Mouse (Mus musculus) heart, postnatal 0 days (tissue): ENCODE data around the gene Tsga10ip. TPM values are rescaled to one million over a fixed set of nuclear protein-coding genes. Genes with fewer than 3 reads are reported as not detected.

Experiments
- ATAC-seq: fragments of 200-750 bp; cut with Nextera tagmentation; 2 replicates; pipeline ENCODE4 v1.8.0; 2017; ENCODE audit warnings: low read depth, moderate number of reproducible peaks, moderate library complexity; ENCODE audit not compliant: insufficient read depth
- DNase-seq: peaks from one replicate; pipeline ENCODE4 v3.0.0-alpha.2; 2016; ENCODE audit warnings: low spot score
- H3K27ac ChIP-seq: fragments of 300-500 bp; sonication (generic); 2 replicates; pipeline ENCODE4 v1.5.1; 2014; ENCODE audit warnings: low read depth, mild to moderate bottlenecking
- H3K27me3 ChIP-seq: fragments of 300-500 bp; sonication (generic); 2 replicates; pipeline ENCODE4 v1.6.1; 2014; ENCODE audit warnings: low read length, mixed read lengths; ENCODE audit not compliant: control insufficient read depth, insufficient read depth
- H3K36me3 ChIP-seq: fragments of 300-500 bp; sonication (generic); replicated peaks from 2 replicates; pipeline ENCODE4 v1.6.1; 2014; ENCODE audit warnings: low read length, mixed read lengths; ENCODE audit not compliant: control insufficient read depth, insufficient read depth
- H3K4me1 ChIP-seq: fragments of 300-500 bp; sonication (generic); 2 replicates; pipeline ENCODE4 v1.6.1; 2014; ENCODE audit warnings: antibody characterized with exemption; ENCODE audit not compliant: control insufficient read depth, insufficient read depth
- H3K4me2 ChIP-seq: fragments of 300-500 bp; sonication (generic); 2 replicates; pipeline ENCODE4 v1.6.1; 2014; ENCODE audit warnings: low read depth, mild to moderate bottlenecking, low read length, moderate library complexity
- H3K4me3 ChIP-seq: fragments of 300-500 bp; sonication (generic); 2 replicates; pipeline ENCODE4 v1.5.1; 2014; ENCODE audit warnings: low read depth, low read length
- H3K9ac ChIP-seq: fragments of 300-500 bp; sonication (generic); replicated peaks from 2 replicates; pipeline ENCODE4 v1.6.1; 2014; ENCODE audit warnings: low read depth, low read length, mixed read lengths
- H3K9me3 ChIP-seq: fragments of 300-500 bp; sonication (generic); replicated peaks from 2 replicates; pipeline ENCODE4 v1.6.1; 2016; ENCODE audit warnings: low read length; ENCODE audit not compliant: control insufficient read depth
- CTCF ChIP-seq: IDR thresholded peaks from 2 replicates; pipeline ENCODE4 v1.5.1; 2016; ENCODE audit warnings: antibody characterized with exemption, control low read depth, low read depth
- EP300 ChIP-seq: IDR thresholded peaks from 2 replicates; pipeline ENCODE4 v1.6.1; 2016; ENCODE audit warnings: antibody characterized with exemption, low read depth
- WGBS: fragments of 180-500 bp; shearing (Covaris S2); extraction: QIAGEN DNeasy Blood & Tissue Kit; methylation state at CpG from one replicate; pipeline ENCODE4 v1.1.7; 2014; 5-methylcytosine and 5-hydroxymethylcytosine counted together
- polyA plus RNA-seq: library from polyadenylated mRNA; unstranded; fragments of >200 nt; fragmentation: Nextera tagmentation; extraction: Ambion mirVana; gene quantifications from 2 replicates; pipeline ENCODE4 v1.2.1, GENCODE M21; 2015
- total RNA-seq: library from RNA; depleted of rRNA; stranded (reverse); fragments of >200 nt; gene quantifications from 2 replicates; pipeline ENCODE4 v1.2.3, GENCODE M21; 2014; ENCODE audit warnings: low replicate concordance; rRNA removed

Tsga10ip gene
- total RNA-seq (0.31 and 3.5 TPM in 2 replicates), polyA plus RNA-seq (2.5 and 3.5 TPM in 2 replicates)

DNA sequence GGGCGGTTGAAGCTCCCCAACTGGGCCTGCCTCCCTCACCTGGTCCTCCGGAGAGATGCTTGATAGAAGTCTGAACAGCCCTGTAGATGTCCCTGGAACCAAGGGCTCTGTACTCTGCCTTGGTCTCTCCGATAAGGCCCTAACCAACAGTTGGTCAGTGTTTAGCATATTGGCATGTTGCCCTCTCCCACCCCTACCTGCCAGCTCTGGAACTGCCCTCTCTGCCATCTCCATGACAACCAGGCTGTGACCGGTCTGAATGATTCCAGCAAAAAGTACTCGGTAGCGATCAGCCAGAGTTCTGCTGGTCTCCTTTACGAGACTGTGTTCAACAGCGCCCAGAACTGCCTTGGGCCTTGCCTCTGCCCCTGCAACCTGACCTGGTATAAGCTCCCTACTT lies at the start of gene Tsga10ip:
TSS of gene Tsga10ip (minus strand) at position 234 of the 400 bp plus-strand sequence.
- Histone ChIP-seq H3K4me2 (no peak within 1 kb of the TSS), H3K36me3 (no peaks in the 10 kb centered on the region), H3K27me3 (no peaks in the 10 kb centered on the region), H3K9ac (no peak within 1 kb of the TSS), H3K27ac (no peak within 1 kb of the TSS), H3K4me1 (no peaks in the 10 kb centered on the region), H3K9me3 (no peaks in the 10 kb centered on the region), H3K4me3 (no peak within 1 kb of the TSS)
- DNase-seq (no peak), ATAC-seq (no peak)
- TF ChIP-seq EP300 (no peak), CTCF (no peak)
- 80% methylated on average over 8 of the region's 8 CpGs for WGBS

DNA sequence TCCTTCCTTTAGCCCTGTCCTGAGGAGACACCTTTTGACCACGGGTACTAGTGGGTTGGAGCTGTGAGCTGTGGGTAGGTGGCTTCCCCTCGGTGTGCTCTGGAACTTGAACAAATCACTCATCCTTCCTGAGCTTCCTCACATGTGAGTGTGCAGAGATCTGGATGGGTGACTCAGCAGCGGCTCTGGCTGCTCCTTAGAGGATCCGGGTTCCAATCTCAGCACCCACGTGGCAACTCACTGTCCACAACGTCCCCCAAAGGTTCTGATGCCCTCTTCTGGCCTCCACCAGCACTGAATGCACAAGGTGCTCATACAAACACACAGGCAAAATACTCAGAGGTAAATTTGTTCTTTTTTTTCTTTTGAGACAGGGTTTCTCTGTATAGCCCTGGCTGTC lies 49.4 kb upstream of the Tsga10ip start:
- Histone ChIP-seq H3K27ac (no peak overlapping the region), H3K9ac (no peak overlapping the region), H3K4me1 (peaks cover 29% of the 10 kb centered on the region), H3K9me3 (no peaks in the 10 kb centered on the region), H3K4me3 (no peak overlapping the region), H3K27me3 (peaks cover 29% of the 10 kb centered on the region), H3K4me2 (no peak overlapping the region), H3K36me3 (peaks cover 12% of the 10 kb centered on the region)
- 71% methylated on average over 6 of the region's 6 CpGs for WGBS
- ATAC-seq (no peak), DNase-seq (no peak)
- TF ChIP-seq CTCF (no peak), EP300 (no peak)

DNA sequence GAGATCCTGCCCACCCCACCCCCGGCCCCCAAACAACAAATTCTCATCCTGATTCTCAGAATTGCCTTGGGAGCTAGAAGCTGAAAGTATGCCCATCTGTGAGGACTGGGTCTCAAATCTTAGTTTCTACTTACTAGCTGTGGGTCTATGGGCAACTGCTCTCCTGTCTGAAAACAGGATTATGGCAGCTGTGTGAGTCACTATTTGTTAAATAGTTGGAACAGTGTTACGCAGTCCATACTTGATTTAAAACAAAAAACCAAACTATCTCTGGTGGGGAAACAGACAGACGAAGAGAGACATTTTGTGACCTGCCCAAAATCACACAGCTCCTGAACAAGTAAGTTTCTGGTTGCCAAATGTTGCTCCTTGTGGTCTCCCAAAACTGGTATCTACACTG lies 47.3 kb upstream of the Tsga10ip start:
- H3K27me3 ChIP-seq, result peaks cover 32% of the 10 kb centered on the region
- 72% methylated on average over 3 of the region's 3 CpGs for WGBS
- H3K27ac ChIP-seq, result no peak overlapping the region
- H3K9ac ChIP-seq, result no peak overlapping the region
- H3K4me3 ChIP-seq, result no peak overlapping the region
- no peak for TF ChIP-seq EP300
- no peak for TF ChIP-seq CTCF
- H3K4me2 ChIP-seq, result no peak overlapping the region
- peaks cover 16% of the 10 kb centered on the region; the same call in 1 of the 2 replicates for H3K4me1 ChIP-seq
- peaks cover 11% of the 10 kb centered on the region for H3K36me3 ChIP-seq
- DNase-seq (no peak), ATAC-seq (no peak)
- H3K9me3 ChIP-seq, result no peaks in the 10 kb centered on the region

DNA sequence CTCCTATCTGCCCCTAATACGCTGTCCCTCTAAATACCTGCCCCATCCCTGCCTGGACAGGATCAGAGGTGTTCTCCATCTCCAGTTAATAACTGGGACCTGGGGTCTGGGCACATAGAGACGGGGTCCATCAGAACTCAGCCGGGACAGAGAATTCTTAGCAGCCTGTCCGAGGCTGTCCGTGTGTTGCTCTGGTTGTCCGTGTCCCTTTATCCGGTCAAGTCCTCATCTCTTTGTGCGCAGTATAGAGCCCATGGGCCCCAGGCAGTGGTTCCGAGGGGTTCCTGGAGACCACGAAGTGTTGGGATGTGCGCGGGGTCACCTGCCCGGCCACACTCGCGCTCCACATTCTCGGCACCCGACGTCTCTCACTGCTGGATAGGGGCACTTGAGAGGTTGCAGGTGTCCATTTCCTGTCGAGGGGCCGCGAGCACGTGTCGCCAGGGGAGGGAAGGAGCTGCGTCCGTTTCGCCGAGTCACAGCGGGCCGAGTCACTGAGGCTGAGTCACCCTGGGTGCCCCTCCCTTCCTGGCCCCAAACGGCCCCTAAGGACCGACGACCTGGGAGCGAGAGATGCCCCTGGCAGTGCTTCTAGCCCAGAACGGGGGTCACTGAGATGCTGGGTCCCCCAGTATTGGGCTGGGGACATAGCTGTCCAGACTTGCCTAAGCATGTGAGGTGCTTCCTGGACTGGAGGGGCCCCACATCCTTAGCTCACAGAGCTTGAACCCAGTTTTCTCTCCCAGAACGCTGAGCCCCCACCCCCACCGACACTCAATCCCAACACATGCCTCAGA lies 46.2 kb upstream of the Tsga10ip start:
- H3K27me3 ChIP-seq, result peaks cover 32% of the 10 kb centered on the region
- H3K9ac ChIP-seq, result no peak overlapping the region
- ATAC-seq, result no peak

DNA sequence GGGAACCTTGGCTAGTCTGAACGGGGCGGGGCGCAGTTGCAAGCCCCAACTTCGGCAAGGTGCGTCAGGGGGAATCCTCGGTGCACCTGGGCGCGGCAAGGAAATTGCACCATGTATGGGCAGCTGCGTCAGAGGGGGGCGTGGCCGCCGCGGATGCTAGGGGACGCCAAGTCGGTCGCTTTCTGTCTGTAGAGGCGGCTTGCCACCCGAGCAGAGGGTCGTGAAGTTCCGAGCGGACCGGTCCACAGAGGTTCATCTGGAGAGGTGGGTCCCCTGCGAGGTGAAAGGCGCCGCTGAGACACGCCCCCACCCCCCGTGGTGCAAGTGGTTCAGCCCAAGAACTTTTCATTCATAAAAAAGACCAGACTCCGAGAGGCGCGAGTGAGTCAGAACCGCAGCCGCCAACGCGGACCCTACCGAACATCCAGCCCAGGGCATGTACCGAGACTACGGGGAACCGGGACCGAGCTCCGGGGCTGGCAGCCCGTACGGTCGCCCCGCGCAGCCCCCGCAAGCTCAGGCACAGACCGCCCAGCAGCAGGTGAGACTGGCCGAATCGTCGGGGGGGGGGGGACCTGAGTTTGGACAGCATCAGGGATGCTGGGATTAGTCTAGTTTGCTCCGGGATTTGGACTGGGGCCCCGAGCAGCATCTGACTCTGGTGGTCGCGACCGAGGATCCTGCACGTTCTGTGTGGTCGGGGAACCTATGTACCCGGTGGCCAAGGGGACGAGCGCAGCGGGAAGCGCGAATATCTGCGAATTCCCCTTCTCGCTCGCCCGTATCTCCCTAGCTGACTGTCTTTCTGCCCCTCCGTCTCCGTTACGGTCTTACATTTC lies 45.4 kb upstream of the Tsga10ip start, which contains the start of gene Fosl1:
TSS of gene Fosl1 (plus strand) at position 33 of the 839 bp plus-strand sequence.
- Histone ChIP-seq H3K4me3 (peak within 1 kb of the TSS; percentile 55), H3K36me3 (no peaks in the 10 kb centered on the region), H3K9me3 (no peaks in the 10 kb centered on the region), H3K9ac (no peak within 1 kb of the TSS), H3K27me3 (peaks cover 32% of the 10 kb centered on the region), H3K27ac (no peak within 1 kb of the TSS), H3K4me2 (peak within 1 kb of the TSS; percentile 95), H3K4me1 (peaks cover 16% of the 10 kb centered on the region; the same call in 1 of the 2 replicates)
- TF ChIP-seq EP300 (no peak), CTCF (no peak)
- DNase-seq, result no peak
- peak; percentile 36 for ATAC-seq
- under 1% methylated on average over 64 of the region's 70 CpGs for WGBS

More for the DNA sequence above, 46.2 kb upstream of the Tsga10ip start:
- Histone ChIP-seq H3K4me2 (peak overlapping the region; percentile 95), H3K4me1 (peaks cover 16% of the 10 kb centered on the region; the same call in 1 of the 2 replicates), H3K27ac (no peak overlapping the region), H3K4me3 (peak overlapping the region; percentile 55), H3K36me3 (peaks cover under 1% of the 10 kb centered on the region; the same call in 1 of the 2 replicates), H3K9me3 (no peaks in the 10 kb centered on the region)
- TF ChIP-seq EP300 (no peak), CTCF (no peak)
- 4% methylated on average over 36 of the region's 36 CpGs for WGBS
- DNase-seq, result no peak
